Mouse (Mus musculus) heart, postnatal 25 days (tissue): ENCODE data around the gene Taf1b. TPM values are rescaled to one million over a fixed set of nuclear protein-coding genes. Genes with fewer than 3 reads are reported as not detected.
A peak's percentile ranks its signal among the peaks of the same experiment; 100 is the strongest.

Experiments
- DNase-seq: peaks from one replicate; pipeline ENCODE4 v3.0.0; 2022; ENCODE audit warnings: low spot score
- intact Hi-C: fragments of 180-260 bp; cut with DNase I; formaldehyde crosslinking; loops from one replicate; pipeline ENCODE4 v1.15.1; 2025
- total RNA-seq, 2 experiments: library from RNA; stranded (reverse); gene quantifications; 2 replicates each; pipeline ENCODE4 v1.2.3; 2021

The Taf1b gene
- total RNA-seq, 2 experiments from 2014 or later = 9.8 to 10.4 TPM

- intact Hi-C loops = no loop called here
- DNase-seq = no peak
These were observed 101.3 kb downstream of the Taf1b start for GRCm38 (mm10) chr12:24599366-24599895.

DNA sequence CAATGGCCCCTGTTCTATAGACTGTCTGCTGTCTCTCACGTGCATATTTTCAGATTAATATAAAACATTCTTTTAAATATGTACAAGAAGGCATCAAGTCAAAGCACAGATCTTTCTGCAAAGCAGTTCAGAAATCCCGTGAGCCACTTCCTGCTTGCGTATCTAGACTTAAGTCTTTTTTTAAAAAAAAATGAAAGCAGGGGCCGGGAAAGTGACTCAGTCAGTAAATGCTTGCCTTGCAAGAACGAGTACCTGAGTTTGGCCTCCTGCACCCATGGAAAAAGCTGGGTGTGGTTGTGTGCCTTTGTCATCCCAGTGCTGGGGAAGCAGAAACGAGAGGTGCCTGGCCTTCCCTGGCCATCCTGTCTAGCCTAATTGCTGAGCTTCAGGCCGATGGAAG is 101.9 kb downstream of the Taf1b start:
- intact Hi-C loops = loop anchor here (5.0 kb wide), 2 partner anchors 82 to 352 kb away; partner anchors contain the start of gene Cys1

DNA sequence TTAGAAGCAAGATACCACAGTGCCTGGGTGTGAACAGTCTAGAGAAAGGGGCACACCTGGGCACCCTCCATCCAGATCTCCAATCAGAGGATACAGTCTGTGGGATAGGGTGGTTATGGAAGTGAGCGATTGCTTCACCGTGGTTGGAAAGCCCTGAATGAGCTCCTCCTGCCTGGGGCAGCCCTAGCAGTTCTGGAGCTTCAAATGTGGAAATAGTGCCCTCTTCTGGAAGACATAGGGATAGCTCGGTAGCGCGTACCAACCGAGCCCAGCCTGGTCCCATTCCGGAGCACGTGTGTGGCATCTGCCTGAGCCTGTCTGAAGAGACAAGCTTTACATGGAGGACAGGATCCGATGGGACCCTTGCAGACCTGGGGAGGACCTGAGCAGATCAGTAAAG is 102.6 kb downstream of the Taf1b start:
- intact Hi-C loops = loop anchor here (1.0 to 5.0 kb wide), 3 partner anchors 81 to 351 kb away; partner anchors contain the start of gene Cys1
- peak; percentile 57 for DNase-seq

More for the DNA sequence above, 101.9 kb downstream of the Taf1b start:
- no peak for DNase-seq

- peak; percentile 34 for DNase-seq
- intact Hi-C loops = loop anchor here (1.0 to 5.0 kb wide), 3 partner anchors 79 to 349 kb away; partner anchors contain the start of gene Cys1
These were observed 105.1 kb downstream of the Taf1b start for GRCm38 (mm10) chr12:24603266-24603665.

DNA sequence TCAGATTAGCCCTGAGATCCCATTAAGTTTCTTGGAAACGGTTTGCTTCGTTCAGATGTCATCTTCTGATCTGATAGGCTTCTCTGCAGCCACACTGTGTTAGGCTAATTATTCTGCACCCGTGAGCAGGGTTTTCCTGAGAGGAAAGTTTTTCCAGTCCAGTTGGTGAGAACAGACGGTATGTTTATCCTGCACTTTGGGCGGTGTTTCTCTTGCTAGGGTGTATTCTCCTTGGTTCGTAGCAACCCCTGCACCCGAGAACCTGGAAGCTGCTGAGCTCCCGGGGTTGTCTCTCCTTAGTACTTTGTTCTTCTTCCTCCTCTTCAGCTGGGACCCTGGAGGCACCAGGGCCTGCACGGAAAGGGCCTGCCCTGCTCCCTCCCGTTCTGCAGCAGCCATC is 108.0 kb downstream of the Taf1b start:
- DNase-seq = no peak
- intact Hi-C loops = no loop called here

Other genes starting within 250 kb of the Taf1b start
- under 1 TPM; 0.61 to 0.65 TPM for gene Grhl1, start 73.9 kb downstream of the Taf1b start, total RNA-seq
- 10 to 100 TPM in 1 of 2 experiments, 1 to 10 TPM in 1; 10.0 to 14.9 TPM for gene Klf11, start 152.9 kb downstream of the Taf1b start, total RNA-seq
- gene Cys1, start 183.5 kb downstream of the Taf1b start, total RNA-seq = 1 to 10 TPM; 3.4 to 8.0 TPM
- gene Rrm2, start 209.9 kb downstream of the Taf1b start, total RNA-seq = 1 to 10 TPM; 3.6 to 4.8 TPM